Mouse (Mus musculus) CH12.LX (cell line): ENCODE results near the gene Tti1. TPM values are rescaled to one million over a fixed set of nuclear protein-coding genes. Genes with fewer than 3 reads are reported as not detected.

ENCODE experiments used
- DNase-seq: peaks from one replicate; pipeline ENCODE4 v3.0.0-alpha.2; 2013; ENCODE audit errors: extremely low read depth
- H3K27ac ChIP-seq: 2 replicates; pipeline ENCODE4 v1.5.1; 2012; ENCODE audit warnings: low read depth, mild to moderate bottlenecking, control low read depth, moderate library complexity; ENCODE audit not compliant: insufficient read depth
- H3K27me3 ChIP-seq: replicated peaks from 2 replicates; pipeline ENCODE3; 2012; ENCODE audit warnings: inconsistent platforms
- H3K36me3 ChIP-seq, 2 experiments: replicated peaks in 1 of 2; 2 replicates each; pipeline versions ENCODE3 to v1.6.1; 2012; ENCODE audit warnings: inconsistent platforms in 1 of 2, low read length in 1 of 2, mild to moderate bottlenecking in 1 of 2, mixed read lengths in 1 of 2, moderate library complexity in 1 of 2; ENCODE audit not compliant: control insufficient read depth in 1 of 2, insufficient read depth in 1 of 2
- H3K4me1 ChIP-seq, 2 experiments: 2 replicates each; pipeline ENCODE4 v1.6.1; 2012; ENCODE audit warnings: inconsistent platforms in 1 of 2, moderate library complexity in 1 of 2; ENCODE audit not compliant: insufficient read depth in 2 of 2, control insufficient read depth in 1 of 2
- H3K4me2 ChIP-seq: 2 replicates; pipeline ENCODE4 v1.6.1; 2012; ENCODE audit warnings: low read depth, mild to moderate bottlenecking, control low read depth; ENCODE audit not compliant: poor library complexity, insufficient read depth, severe bottlenecking
- H3K4me3 ChIP-seq, 3 experiments: fragments of 150-350 bp in 1 of 3; sonication (generic) in 1 of 3; replicated peaks in 1 of 3; 2 replicates each; pipeline versions ENCODE3 to v1.5.1; 2011 to 2012; ENCODE audit warnings: low read depth in 2 of 3, low read length in 2 of 3, mild to moderate bottlenecking in 2 of 3, moderate library complexity in 2 of 3, control low read depth in 1 of 3, improper control_type of control experiment in 1 of 3, inconsistent platforms in 1 of 3, mixed read lengths in 1 of 3; ENCODE audit not compliant: poor library complexity in 1 of 3
- H3K79me2 ChIP-seq: replicated peaks from 2 replicates; pipeline ENCODE4 v1.6.1; 2012; ENCODE audit warnings: mild to moderate bottlenecking, moderate library complexity; ENCODE audit not compliant: control insufficient read depth, poor library complexity, insufficient read depth, severe bottlenecking; ENCODE audit errors: extremely low read depth
- H3K9ac ChIP-seq: 2 replicates; pipeline ENCODE4 v1.6.1; 2012; ENCODE audit warnings: low read depth, mild to moderate bottlenecking, control low read depth, moderate library complexity; ENCODE audit not compliant: insufficient read depth
- H3K9me3 ChIP-seq: replicated peaks from 2 replicates; pipeline ENCODE3; 2012; ENCODE audit warnings: low read length, inconsistent platforms, mixed read lengths
- CTCF ChIP-seq, 2 experiments: IDR thresholded peaks in 1 of 2; conservative IDR thresholded peaks in 1 of 2; 2 replicates each; pipeline ENCODE4 v1.5.1; 2011 to 2012; ENCODE audit warnings: low read depth in 2 of 2, low read length in 2 of 2, improper control_type of control experiment in 1 of 2, inconsistent platforms in 1 of 2, mild to moderate bottlenecking in 1 of 2, moderate library complexity in 1 of 2
- EP300 ChIP-seq: IDR thresholded peaks from 2 replicates; pipeline ENCODE4 v1.6.1; 2011; ENCODE audit warnings: low read length, improper control_type of control experiment
- ETS1 ChIP-seq: conservative IDR thresholded peaks from 2 replicates; pipeline ENCODE4 v1.6.1; 2012; ENCODE audit warnings: low read depth, mild to moderate bottlenecking, inconsistent platforms, low read length, improper control_type of control experiment, moderate library complexity
- JUN ChIP-seq: IDR thresholded peaks from 2 replicates; pipeline ENCODE4 v1.6.1; 2011; ENCODE audit warnings: low read depth, mild to moderate bottlenecking, low read length, improper control_type of control experiment, moderate library complexity; ENCODE audit not compliant: insufficient read depth
- MAFK ChIP-seq: IDR thresholded peaks from 2 replicates; pipeline ENCODE4 v1.6.1; 2011; ENCODE audit warnings: low read length, improper control_type of control experiment; ENCODE audit not compliant: insufficient replicate concordance
- MEF2A ChIP-seq: IDR thresholded peaks from 2 replicates; pipeline ENCODE4 v1.6.1; 2014; ENCODE audit warnings: low read depth, mild to moderate bottlenecking, inconsistent platforms, low read length, improper control_type of control experiment, borderline replicate concordance
- RCOR1 ChIP-seq: conservative IDR thresholded peaks from 2 replicates; pipeline ENCODE4 v1.6.1; 2012; ENCODE audit warnings: low read depth, mild to moderate bottlenecking, inconsistent platforms, low read length, improper control_type of control experiment
- SMC3 ChIP-seq: IDR thresholded peaks from 2 replicates; pipeline ENCODE4 v1.6.1; 2011; ENCODE audit warnings: low read depth, low read length, improper control_type of control experiment
- TBP ChIP-seq: conservative IDR thresholded peaks from 2 replicates; pipeline ENCODE4 v1.6.1; 2011; ENCODE audit warnings: low read depth, low read length, improper control_type of control experiment
- USF2 ChIP-seq: conservative IDR thresholded peaks from 2 replicates; pipeline ENCODE4 v1.6.1; 2011; ENCODE audit warnings: low read depth, low read length, improper control_type of control experiment
- ZC3H11A ChIP-seq: IDR thresholded peaks from 2 replicates; pipeline ENCODE4 v1.6.1; 2012; ENCODE audit warnings: low read depth, mild to moderate bottlenecking, inconsistent platforms, low read length, improper control_type of control experiment
- dilution Hi-C: fragments of 300-500 bp; cut with MboI; formaldehyde crosslinking; loops from 2 replicates; pipeline ENCODE4 v1.14.3; 2020; ENCODE audit warnings: low sequenced_read_pairs; ENCODE audit not compliant: extremely low pct_unique_long_range_greater_than_20kb, extremely low pct_ligation_motif_present
- in situ Hi-C: fragments of 300-500 bp; cut with MboI; formaldehyde crosslinking; loops from 3 replicates; pipeline ENCODE4 v1.14.3; 2019; ENCODE audit warnings: low sequenced_read_pairs, low pct_ligation_motif_present, low pct_unique_long_range_greater_than_20kb, mixed read lengths
- polyA plus RNA-seq: library from polyadenylated mRNA; unstranded; fragments of >175 nt; gene quantifications from 2 replicates; pipeline ENCODE4 v1.2.1, GENCODE M21; 2012; ENCODE audit warnings: low read depth; ENCODE audit not compliant: insufficient read length
- total RNA-seq, 2 experiments: library from RNA; depleted of rRNA; stranded (reverse); fragments of 300-350 nt in 1 of 2; fragments of >200 nt in 1 of 2; gene quantifications; 2 replicates each; pipeline ENCODE4 v1.2.3; 2012 to 2014

The Tti1 gene
- total and polyA plus RNA-seq, 3 experiments, result 19.7 to 27.2 (median 19.8) TPM

- DNase-seq, result no peak
- Histone ChIP-seq H3K9ac (no peak overlapping the region), H3K36me3 (peaks cover 33 to 71% of the 10 kb centered on the region in 2 experiments), H3K4me1 (peaks cover 4 to 55% of the 10 kb centered on the region in 2 experiments; a peak in 2 of 4 replicates), H3K9me3 (no peaks in the 10 kb centered on the region), H3K4me2 (no peak overlapping the region), H3K27ac (no peak overlapping the region), H3K27me3 (no peaks in the 10 kb centered on the region), H3K79me2 (no peaks in the 10 kb centered on the region), H3K4me3 (no peak overlapping the region)
- in situ Hi-C loops (no loop called here), dilution Hi-C loops (no loop called here)
- TF ChIP-seq ZC3H11A (no peak), SMC3 (no peak), JUN (no peak), ETS1 (no peak), TBP (no peak), MAFK (no peak), RCOR1 (no peak)
Measured at GRCm38 (mm10) chr2:158067260-158067824, 39.1 kb upstream of the Tti1 start.

- Histone ChIP-seq H3K27ac (no peak overlapping the region; the same call in 1 of the 2 replicates), H3K4me2 (peak overlapping the region; percentile 25; the same call in 1 of the 2 replicates)
- dilution Hi-C loops, result no loop called here
Measured at GRCm38 (mm10) chr2:158066456-158066855, 38.2 kb upstream of the Tti1 start.

GRCm38 (mm10) chr2:158065064-158065463 lies 36.8 kb upstream of the Tti1 start:
- Histone ChIP-seq H3K4me1 (peaks cover 4 to 52% of the 10 kb centered on the region in 2 experiments; a peak in 2 of 4 replicates), H3K9me3 (no peaks in the 10 kb centered on the region), H3K9ac (no peak overlapping the region), H3K27ac (no peak overlapping the region), H3K79me2 (no peaks in the 10 kb centered on the region), H3K4me2 (no peak overlapping the region), H3K4me3 (no peak overlapping the region), H3K27me3 (no peaks in the 10 kb centered on the region), H3K36me3 (peaks cover 33 to 71% of the 10 kb centered on the region in 2 experiments)
- DNase-seq, result no peak
- dilution Hi-C loops (no loop called here), in situ Hi-C loops (no loop called here)
- TF ChIP-seq JUN (no peak), CTCF (conservative IDR thresholded peaks at IDR 0.05 in 1 of 2, IDR thresholded peaks at IDR 0.05 in 1 of 2; ENCODE audit: low read depth in 2 of 2, low read length in 2 of 2) (no peak), EP300 (no peak)

More at GRCm38 (mm10) chr2:158066456-158066855, 38.2 kb upstream of the Tti1 start:
- Histone ChIP-seq H3K9me3 (no peaks in the 10 kb centered on the region), H3K79me2 (no peaks in the 10 kb centered on the region), H3K9ac (0 out of 2 replicates have a peak overlapping the region, but pooled peaks have one; percentile 26), H3K4me1 (peaks cover 4 to 56% of the 10 kb centered on the region in 2 experiments; a peak in 2 of 4 replicates), H3K4me3 (no peak overlapping the region), H3K36me3 (peaks cover 36 to 71% of the 10 kb centered on the region in 2 experiments), H3K27me3 (no peaks in the 10 kb centered on the region)
- TF ChIP-seq MEF2A, result peak; percentile 86; the same call in 1 of the 2 replicates
- TF ChIP-seq USF2, result no peak
- in situ Hi-C loops, result no loop called here
- peak; percentile 54 for DNase-seq
